8 mouse cellular contexts compared by ENCODE assay signal in genomic region chr1:92906779-92907631, GRCm38 (mm10). TPM values are rescaled to one million over a fixed set of nuclear protein-coding genes. Genes with fewer than 3 reads are reported as not detected.
DNase-seq lines count a peak whose midpoint lies in the region; ATAC-seq and TF ChIP-seq lines count a peak whose summit lies in the region.

Dusp28 (plus strand) TSS chr1:92906981.

- peak within 1 kb of the TSS; percentile 95 for H3K9ac ChIP-seq in MEL (ENCODE audit: control insufficient read depth, low read depth, low read length, poor library complexity, severe bottlenecking)
- H3K9ac ChIP-seq in forebrain, embryonic 16.5 days (replicated peaks; ENCODE audit: low read depth, low read length): peak within 1 kb of the TSS; percentile 68

- H3K27me3 ChIP-seq in MEL (ENCODE audit: control insufficient read depth in 1 of 2, insufficient read depth in 2 of 2, low read length in 2 of 2): no peaks in the 10 kb centered on the region
- no peaks in the 10 kb centered on the region for H3K27me3 ChIP-seq in forebrain, embryonic 16.5 days (replicated peaks; ENCODE audit: control insufficient read depth, insufficient read depth, low read length)

- peak; percentile 97 for DNase-seq in MEL (ENCODE audit: low read depth, low spot score)
- DNase-seq in cerebellum, adult 18-20 months: peak; percentile 87 to 93
- DNase-seq in heart, postnatal 25 days (ENCODE audit: low spot score): peak; percentile 81
- peak; percentile 74 to 86 for DNase-seq in layer of hippocampus, adult 18-20 months (ENCODE audit: low spot score in 2 of 2)
- DNase-seq in lung, adult 2 months: peak; percentile 84
- peak; percentile 89 for DNase-seq in testis, postnatal 14 days (ENCODE audit: low spot score)

- peak; percentile 95 to 99 for TF ChIP-seq POLR2A in MEL (IDR thresholded peaks at IDR 0.05; ENCODE audit: control insufficient read depth in 1 of 2, insufficient read depth in 1 of 2, low read depth in 1 of 2, low read length in 2 of 2, poor library complexity in 1 of 2)
- TF ChIP-seq POLR2A in lung, adult 2 months (IDR thresholded peaks at IDR 0.05; ENCODE audit: borderline replicate concordance, extremely low read depth, low read depth, low read length): peak; percentile 59; the same call in 1 of the 2 replicates

- peaks cover 0 to 25% of the 10 kb centered on the region in 2 experiments; a peak in 2 of 4 replicates for H3K36me3 ChIP-seq in MEL (ENCODE audit: control insufficient read depth in 1 of 2, insufficient read depth in 2 of 2, low read length in 2 of 2)
- H3K36me3 ChIP-seq in forebrain, embryonic 16.5 days (ENCODE audit: control insufficient read depth, insufficient read depth): no peaks in the 10 kb centered on the region

- under 1% methylated on average over 81 of the region's 81 CpGs for WGBS in forebrain, embryonic 16.5 days
- WGBS in lung, adult 2 months: under 1% methylated on average over 81 of the region's 81 CpGs

- intact Hi-C loops in heart, postnatal 25 days (cut with DNase I): no loop called here

- ATAC-seq in forebrain, embryonic 16.5 days: peak; percentile 84
- ATAC-seq in neutrophil, adult 5-6 weeks (ENCODE audit: extremely low read depth, insufficient number of reproducible peaks, low FRiP score, poor library complexity, severe bottlenecking): peak; percentile 76

- H3K4me1 ChIP-seq in MEL (ENCODE audit: control insufficient read depth in 1 of 2, insufficient read depth in 2 of 2, low read length in 2 of 2): peaks cover 13 to 37% of the 10 kb centered on the region in 2 experiments
- peaks cover 32% of the 10 kb centered on the region for H3K4me1 ChIP-seq in forebrain, embryonic 16.5 days (replicated peaks; ENCODE audit: control insufficient read depth, insufficient read depth, low read length)
- peaks cover 21% of the 10 kb centered on the region for H3K4me1 ChIP-seq in lung, adult 2 months (ENCODE audit: control insufficient read depth, insufficient read depth, low read length)

- peak within 1 kb of the TSS; percentile 55 for H3K4me2 ChIP-seq in forebrain, embryonic 16.5 days (ENCODE audit: low read length)

- no peak for TF ChIP-seq EP300 in MEL (IDR thresholded peaks at IDR 0.05; ENCODE audit: low read depth in 1 of 2, low read length in 2 of 2)

- H3K4me3 ChIP-seq in MEL (ENCODE audit: control insufficient read depth in 1 of 2, insufficient read depth in 1 of 2, low read depth in 2 of 2, low read length in 2 of 2): peak within 1 kb of the TSS; percentile 77 to 90
- peak within 1 kb of the TSS; percentile 61 for H3K4me3 ChIP-seq in forebrain, embryonic 16.5 days (replicated peaks; ENCODE audit: low read length)
- H3K4me3 ChIP-seq in lung, adult 2 months (replicated peaks; ENCODE audit: extremely low read depth, low read depth, low read length): peak within 1 kb of the TSS; percentile 73

- H3K27ac ChIP-seq in MEL (ENCODE audit: control insufficient read depth, low read depth, low read length): peak within 1 kb of the TSS; percentile 97
- H3K27ac ChIP-seq in forebrain, embryonic 16.5 days (ENCODE audit: low read length): peak within 1 kb of the TSS; percentile 86

- no peak for TF ChIP-seq RAD21 in MEL (IDR thresholded peaks at IDR 0.05; ENCODE audit: low read depth, low read length)

- TF ChIP-seq CTCF in MEL (IDR thresholded peaks at IDR 0.05 in 2 of 3, conservative IDR thresholded peaks at IDR 0.05 in 1 of 3; ENCODE audit: control insufficient read depth in 1 of 3, insufficient read depth in 1 of 3, low read depth in 2 of 3, low read length in 3 of 3, poor library complexity in 1 of 3, severe bottlenecking in 1 of 3): peak; percentile 22 to 71 (median 63); a peak in 4 of 6 replicates
- 0 out of 2 replicates have a peak, but pooled peaks have one; percentile 30 for TF ChIP-seq CTCF in lung, adult 2 months (IDR thresholded peaks at IDR 0.05; ENCODE audit: insufficient read depth, low read length)

- H3K79me2 ChIP-seq in MEL (ENCODE audit: control insufficient read depth, insufficient read depth, low read length, poor library complexity): peaks cover 29% of the 10 kb centered on the region

- H3K9me3 ChIP-seq in MEL (replicated peaks; ENCODE audit: insufficient read depth, low read length): no peaks in the 10 kb centered on the region
- H3K9me3 ChIP-seq in forebrain, embryonic 16.5 days (ENCODE audit: control insufficient read depth, low read length): no peaks in the 10 kb centered on the region

TF ChIP-seq in MEL, 35 proteins besides CTCF, POLR2A, EP300 and RAD21:
- TF ChIP-seq USF2 (IDR thresholded peaks at IDR 0.05; ENCODE audit: borderline replicate concordance in 1 of 2, insufficient read depth in 1 of 2, low read depth in 1 of 2, low read length in 2 of 2): no peak
- TF ChIP-seq KAT2A (conservative IDR thresholded peaks at IDR 0.05; ENCODE audit: low read depth, low read length): no peak; the same call in 1 of the 2 replicates
- no peak for TF ChIP-seq E2F4 (IDR thresholded peaks at IDR 0.05; ENCODE audit: borderline replicate concordance, low read depth, low read length)
- no peak for TF ChIP-seq ZC3H11A (IDR thresholded peaks at IDR 0.05; ENCODE audit: low read depth, low read length)
- no peak for TF ChIP-seq UBTF (IDR thresholded peaks at IDR 0.05; ENCODE audit: borderline replicate concordance, insufficient read depth, low read depth, low read length)
- no peak for TF ChIP-seq BHLHE40 (IDR thresholded peaks at IDR 0.05; ENCODE audit: borderline replicate concordance, low read depth, low read length)
- TF ChIP-seq GATA1 (IDR thresholded peaks at IDR 0.05; ENCODE audit: low read depth, low read length): no peak
- peak; percentile 26; the same call in 1 of the 2 replicates for TF ChIP-seq SMC3 (IDR thresholded peaks at IDR 0.05; ENCODE audit: low read depth, low read length)
- peak; percentile 82 for TF ChIP-seq ELF1 (IDR thresholded peaks at IDR 0.05; ENCODE audit: low read depth, low read length)
- peak; percentile 5; the same call in 1 of the 2 replicates for TF ChIP-seq MEF2A (IDR thresholded peaks at IDR 0.05; ENCODE audit: extremely low read depth, insufficient replicate concordance, low read depth, low read length, poor library complexity, severe bottlenecking)
- TF ChIP-seq GABPA (IDR thresholded peaks at IDR 0.05; ENCODE audit: low read depth, low read length): no peak
- no peak; the same call in 1 of the 2 replicates for TF ChIP-seq USF1 (IDR thresholded peaks at IDR 0.05; ENCODE audit: low read depth, low read length)
- TF ChIP-seq POLR2AphosphoS2 (IDR thresholded peaks at IDR 0.05; ENCODE audit: low read length): peak; percentile 94; the same call in 1 of the 2 replicates
- TF ChIP-seq NELFE (IDR thresholded peaks at IDR 0.05; ENCODE audit: low read depth, low read length): peak; percentile 95
- TF ChIP-seq NRF1 (IDR thresholded peaks at IDR 0.05; ENCODE audit: insufficient read depth, low read depth, low read length, poor library complexity, severe bottlenecking): peak; percentile 21; the same call in 1 of the 2 replicates
- TF ChIP-seq MAZ (IDR thresholded peaks at IDR 0.05; ENCODE audit: low read depth, low read length): no peak; the same call in 1 of the 2 replicates
- TF ChIP-seq SIN3A (IDR thresholded peaks at IDR 0.05; ENCODE audit: low read length): peak; percentile 57
- no peak for TF ChIP-seq CHD2 (IDR thresholded peaks at IDR 0.05; ENCODE audit: low read length)
- no peak for TF ChIP-seq POLR2AphosphoS5 (IDR thresholded peaks at IDR 0.05; ENCODE audit: borderline replicate concordance, low read depth, low read length)
- no peak for TF ChIP-seq JUND (IDR thresholded peaks at IDR 0.05; ENCODE audit: low read depth, low read length)
- TF ChIP-seq MXI1 (IDR thresholded peaks at IDR 0.05; ENCODE audit: low read depth, low read length): peak; percentile 78
- peak; percentile 25; the same call in 1 of the 2 replicates for TF ChIP-seq MYB (IDR thresholded peaks at IDR 0.05; ENCODE audit: low read depth, low read length)
- TF ChIP-seq HCFC1 (IDR thresholded peaks at IDR 0.05; ENCODE audit: low read depth, low read length): peak; percentile 82
- no peak for TF ChIP-seq ZKSCAN1 (IDR thresholded peaks at IDR 0.05; ENCODE audit: low read depth, low read length)
- peak; percentile 61 for TF ChIP-seq TCF12 (IDR thresholded peaks at IDR 0.05; ENCODE audit: low read depth, low read length)
- no peak for TF ChIP-seq CHD1 (IDR thresholded peaks at IDR 0.05; ENCODE audit: low read depth, low read length)
- peak; percentile 17; the same call in 1 of the 2 replicates for TF ChIP-seq ZMIZ1 (IDR thresholded peaks at IDR 0.05; ENCODE audit: low read depth, low read length)
- TF ChIP-seq ZNF384 (IDR thresholded peaks at IDR 0.05; ENCODE audit: low read depth, low read length): no peak
- TF ChIP-seq RCOR1 (IDR thresholded peaks at IDR 0.05; ENCODE audit: low read depth, low read length): 0 out of 2 replicates have a peak, but pooled peaks have one; percentile 17
- peak; percentile 49 for TF ChIP-seq TBP (IDR thresholded peaks at IDR 0.05; ENCODE audit: low read depth, low read length)
- TF ChIP-seq MAFK (IDR thresholded peaks at IDR 0.05; ENCODE audit: borderline replicate concordance, low read depth, low read length): no peak
- no peak for TF ChIP-seq TAL1 (IDR thresholded peaks at IDR 0.05; ENCODE audit: low read length)
- peak; percentile 56; the same call in 1 of the 2 replicates for TF ChIP-seq ETS1 (IDR thresholded peaks at IDR 0.05; ENCODE audit: low read depth, low read length)
- no peak for TF ChIP-seq MYC (IDR thresholded peaks at IDR 0.05; ENCODE audit: low read depth, low read length)
- peak; percentile 53; the same call in 1 of the 2 replicates for TF ChIP-seq MAX (IDR thresholded peaks at IDR 0.05; ENCODE audit: low read length)

RNA-seq across cellular contexts. Expression of gene Dusp28, which starts in this region (rescaled TPM):
- 10.1 and 11.9 TPM in 2 replicates for total RNA-seq in MEL (2012; rRNA removed)
- 10 to 100 TPM in 1 of 2 experiments, not detected in 1; 12.0 TPM for polyA plus RNA-seq in MEL (2012; ENCODE audit: insufficient read depth in 1 of 2, insufficient read length in 2 of 2, low read depth in 1 of 2, low replicate concordance in 2 of 2, missing spikeins in 1 of 2)
- 11.3 and 13.2 TPM in 2 replicates for polyA plus RNA-seq in forebrain, embryonic 16.5 days (2015; fragmentation: Nextera tagmentation; extraction: Ambion mirVana)
- 10 to 100 TPM; 11.9 to 13.2 TPM for total RNA-seq in heart, postnatal 25 days (2021)
- total RNA-seq in layer of hippocampus, adult 18-20 months (2021): 10 to 100 TPM; 16.0 to 17.9 TPM
- 21.9 and 27.1 TPM in 2 replicates for polyA plus RNA-seq in lung, adult 2 months (2012; rRNA removed)
- 4.1 and 4.3 TPM in 2 replicates for total RNA-seq in neutrophil, adult 5-6 weeks (2017)

Comparison
In these comparisons a context has a peak if more than half of its experiments do, and no peak if none do; other contexts are left out.
1. Peak in every context shown above with its lines: DNase-seq, ATAC-seq, H3K4me3 ChIP-seq and H3K27ac ChIP-seq.